Mouse (Mus musculus): ENCODE data around the gene Vps26a. TPM values are rescaled to one million over a fixed set of nuclear protein-coding genes. Genes with fewer than 3 reads are reported as not detected.
A peak's percentile ranks its signal among the peaks of the same experiment; 100 is the strongest.
"Not testable (repeated sequence)": the region's sequence is repeated elsewhere in the genome, so short reads cannot be mapped to it uniquely, and the experiment has no call there.

Gene Vps26a
- polyA plus RNA-seq, 1 experiment from 2014 or later = 107 TPM

- WGBS = 77% methylated on average over 7 of the region's 7 CpGs
- DNase-seq (ENCODE audit: low spot score, missing footprints) = no peak
- H3K9ac ChIP-seq (ENCODE audit: low read length) = no peak overlapping the region
- no peaks in the 10 kb centered on the region for H3K36me3 ChIP-seq (ENCODE audit: control insufficient read depth, insufficient read depth, low read length)
- no peak overlapping the region for H3K4me2 ChIP-seq
- no peak overlapping the region for H3K27ac ChIP-seq (ENCODE audit: low read depth, low read length)
- H3K4me3 ChIP-seq (ENCODE audit: low read depth, low read length) = no peak overlapping the region
- H3K27me3 ChIP-seq (ENCODE audit: control insufficient read depth, insufficient read depth, low read length) = no peaks in the 10 kb centered on the region
- no peaks in the 10 kb centered on the region for H3K4me1 ChIP-seq (ENCODE audit: control insufficient read depth, insufficient read depth, low read length)
- H3K9me3 ChIP-seq (ENCODE audit: control insufficient read depth, low read length) = no peaks in the 10 kb centered on the region
- ATAC-seq (ENCODE audit: low FRiP score) = no peak
Measured at GRCm38 (mm10) chr10:62481108-62481852, 5.3 kb downstream of the Vps26a start.

GRCm38 (mm10) chr10:62476980-62477379 is 9.6 kb downstream of the Vps26a start:
- ATAC-seq (ENCODE audit: low FRiP score) = no peak
- 85% methylated on average over 2 of the region's 2 CpGs for WGBS
- H3K4me1 ChIP-seq (ENCODE audit: control insufficient read depth, insufficient read depth, low read length) = no peaks in the 10 kb centered on the region

GRCm38 (mm10) chr10:62474944-62475343 is 11.7 kb downstream of the Vps26a start:
- Histone ChIP-seq H3K4me3 (ENCODE audit: low read depth, low read length) (no peak overlapping the region), H3K27me3 (ENCODE audit: control insufficient read depth, insufficient read depth, low read length) (no peaks in the 10 kb centered on the region), H3K9me3 (ENCODE audit: control insufficient read depth, low read length) (no peaks in the 10 kb centered on the region), H3K36me3 (ENCODE audit: control insufficient read depth, insufficient read depth, low read length) (no peaks in the 10 kb centered on the region), H3K9ac (ENCODE audit: low read length) (no peak overlapping the region), H3K4me1 (ENCODE audit: control insufficient read depth, insufficient read depth, low read length) (no peaks in the 10 kb centered on the region), H3K4me2 (no peak overlapping the region), H3K27ac (ENCODE audit: low read depth, low read length) (no peak overlapping the region)
- no peak for ATAC-seq (ENCODE audit: low FRiP score)
- DNase-seq (ENCODE audit: low spot score, missing footprints) = no peak
- 90% methylated on average over 10 of the region's 10 CpGs for WGBS

More at GRCm38 (mm10) chr10:62476980-62477379, 9.6 kb downstream of the Vps26a start:
- DNase-seq (ENCODE audit: low spot score, missing footprints) = no peak
- H3K4me2 ChIP-seq = no peak overlapping the region
- no peak overlapping the region for H3K9ac ChIP-seq (ENCODE audit: low read length)
- H3K4me3 ChIP-seq (ENCODE audit: low read depth, low read length) = no peak overlapping the region
- H3K9me3 ChIP-seq (ENCODE audit: control insufficient read depth, low read length) = no peaks in the 10 kb centered on the region
- H3K36me3 ChIP-seq (ENCODE audit: control insufficient read depth, insufficient read depth, low read length) = no peaks in the 10 kb centered on the region
- H3K27me3 ChIP-seq (ENCODE audit: control insufficient read depth, insufficient read depth, low read length) = no peaks in the 10 kb centered on the region
- no peak overlapping the region for H3K27ac ChIP-seq (ENCODE audit: low read depth, low read length)

DNA sequence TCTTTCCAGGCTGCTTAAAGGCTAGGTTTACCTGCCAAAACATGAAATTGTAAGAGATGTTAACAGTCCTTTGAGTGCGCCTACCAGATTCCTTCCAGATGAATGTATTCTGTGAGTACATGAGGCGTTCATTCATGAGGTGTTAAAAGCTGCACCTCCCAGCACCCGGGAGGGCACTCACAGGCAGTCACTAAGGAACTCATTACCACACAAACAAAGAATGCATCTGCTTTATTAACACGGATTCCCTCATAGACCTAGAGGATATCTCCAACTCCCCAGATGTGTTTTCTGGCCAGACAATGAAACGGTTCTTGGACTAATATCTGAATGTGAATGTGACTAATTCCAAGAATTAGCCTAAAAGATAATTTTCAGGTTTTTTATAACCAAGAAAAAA is 15.5 kb downstream of the Vps26a start:
- no peaks in the 10 kb centered on the region for H3K9me3 ChIP-seq (ENCODE audit: control insufficient read depth, low read length)
- H3K36me3 ChIP-seq (ENCODE audit: control insufficient read depth, insufficient read depth, low read length) = no peaks in the 10 kb centered on the region
- no peaks in the 10 kb centered on the region for H3K4me1 ChIP-seq (ENCODE audit: control insufficient read depth, insufficient read depth, low read length)
- H3K4me3 ChIP-seq (ENCODE audit: low read depth, low read length) = no peak overlapping the region
- H3K27ac ChIP-seq (ENCODE audit: low read depth, low read length) = no peak overlapping the region
- no peaks in the 10 kb centered on the region for H3K27me3 ChIP-seq (ENCODE audit: control insufficient read depth, insufficient read depth, low read length)
- no peak overlapping the region for H3K4me2 ChIP-seq
- ATAC-seq (ENCODE audit: low FRiP score) (no peak), DNase-seq (ENCODE audit: low spot score, missing footprints) (no peak)
- 71% methylated on average over 5 of the region's 5 CpGs for WGBS
- H3K9ac ChIP-seq (ENCODE audit: low read length) = no peak overlapping the region

DNA sequence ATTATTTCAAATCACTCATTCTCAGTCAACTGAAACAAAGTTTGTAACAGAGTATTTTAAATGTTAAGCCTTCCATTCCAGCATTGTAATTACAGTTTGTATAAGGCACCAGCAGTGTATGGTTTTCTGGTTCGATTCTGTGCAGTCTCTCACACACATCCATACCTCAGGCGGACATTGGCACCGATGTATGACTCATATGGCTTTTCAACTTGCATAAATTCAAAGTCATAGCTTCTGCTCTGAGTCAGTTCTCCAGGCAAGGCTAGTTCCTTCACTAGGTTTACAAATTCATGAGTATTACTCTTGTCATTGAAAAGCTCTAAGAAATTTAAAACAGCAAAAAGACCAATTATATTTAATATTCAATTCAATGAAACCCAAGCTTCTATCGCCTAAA is 16.9 kb downstream of the Vps26a start:
- WGBS = 94% methylated on average over 4 of the region's 4 CpGs
- ATAC-seq (ENCODE audit: low FRiP score) = no peak

DNA sequence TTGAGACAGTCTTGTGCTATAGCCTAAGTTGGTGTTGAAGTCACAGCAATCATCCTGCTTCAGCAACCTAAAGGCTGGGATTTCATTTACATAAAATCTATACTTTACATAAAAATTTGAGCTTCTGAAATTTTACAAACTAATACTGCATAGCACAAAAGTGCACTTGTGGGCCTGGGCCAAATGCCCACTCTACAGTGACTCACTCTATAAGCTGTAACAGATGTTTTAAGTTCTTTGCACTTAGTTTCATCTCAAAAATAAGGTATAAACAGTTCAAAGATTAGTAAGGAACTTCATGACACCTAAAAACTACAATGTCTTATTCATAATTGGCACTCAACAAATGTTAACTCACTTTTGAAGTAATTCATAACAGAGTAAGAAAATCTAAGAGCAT is 25.3 kb downstream of the Vps26a start:
- no peak overlapping the region for H3K9ac ChIP-seq (ENCODE audit: low read length)
- H3K4me3 ChIP-seq (ENCODE audit: low read depth, low read length) = no peak overlapping the region
- H3K27ac ChIP-seq (ENCODE audit: low read depth, low read length) = no peak overlapping the region
- no peaks in the 10 kb centered on the region for H3K9me3 ChIP-seq (ENCODE audit: control insufficient read depth, low read length)
- DNase-seq (ENCODE audit: low spot score, missing footprints) (no peak), ATAC-seq (ENCODE audit: low FRiP score) (no peak)
- no peak overlapping the region for H3K4me2 ChIP-seq
- H3K4me1 ChIP-seq (ENCODE audit: control insufficient read depth, insufficient read depth, low read length) = no peaks in the 10 kb centered on the region
- H3K27me3 ChIP-seq (ENCODE audit: control insufficient read depth, insufficient read depth, low read length) = no peaks in the 10 kb centered on the region
- no peaks in the 10 kb centered on the region; the same call in 1 of the 2 replicates for H3K36me3 ChIP-seq (ENCODE audit: control insufficient read depth, insufficient read depth, low read length)

More for the DNA sequence above, 16.9 kb downstream of the Vps26a start:
- H3K27ac ChIP-seq (ENCODE audit: low read depth, low read length) = no peak overlapping the region
- H3K36me3 ChIP-seq (ENCODE audit: control insufficient read depth, insufficient read depth, low read length) = no peaks in the 10 kb centered on the region
- DNase-seq (ENCODE audit: low spot score, missing footprints) = no peak
- H3K4me3 ChIP-seq (ENCODE audit: low read depth, low read length) = no peak overlapping the region
- H3K9ac ChIP-seq (ENCODE audit: low read length) = no peak overlapping the region
- no peaks in the 10 kb centered on the region for H3K27me3 ChIP-seq (ENCODE audit: control insufficient read depth, insufficient read depth, low read length)
- no peak overlapping the region for H3K4me2 ChIP-seq
- no peaks in the 10 kb centered on the region for H3K9me3 ChIP-seq (ENCODE audit: control insufficient read depth, low read length)
- H3K4me1 ChIP-seq (ENCODE audit: control insufficient read depth, insufficient read depth, low read length) = no peaks in the 10 kb centered on the region

DNA sequence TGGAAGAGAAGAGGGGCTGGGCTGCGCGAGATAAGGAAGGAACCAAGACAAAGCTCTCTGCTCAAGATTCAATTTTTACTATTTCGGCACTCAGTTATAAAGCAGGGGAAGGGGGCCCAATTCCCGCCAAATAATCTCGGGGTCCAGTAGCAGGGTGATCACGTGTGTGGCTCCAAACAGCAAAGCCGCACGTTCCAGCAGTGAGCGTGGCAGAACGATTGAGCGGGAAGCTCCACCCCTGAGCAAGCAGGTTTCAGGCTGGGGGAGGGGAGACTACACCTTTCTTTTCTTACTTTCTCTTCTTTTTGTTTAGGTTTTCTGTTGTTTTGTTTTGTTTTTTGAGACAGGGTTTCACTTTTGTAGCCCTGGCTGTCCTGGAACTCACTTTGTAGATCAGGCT is 34.6 kb downstream of the Vps26a start:
- WGBS = 80% methylated on average over 11 of the region's 11 CpGs
- ATAC-seq (ENCODE audit: low FRiP score); H3K27me3 ChIP-seq (ENCODE audit: control insufficient read depth, insufficient read depth, low read length): not testable (repeated sequence)

DNA sequence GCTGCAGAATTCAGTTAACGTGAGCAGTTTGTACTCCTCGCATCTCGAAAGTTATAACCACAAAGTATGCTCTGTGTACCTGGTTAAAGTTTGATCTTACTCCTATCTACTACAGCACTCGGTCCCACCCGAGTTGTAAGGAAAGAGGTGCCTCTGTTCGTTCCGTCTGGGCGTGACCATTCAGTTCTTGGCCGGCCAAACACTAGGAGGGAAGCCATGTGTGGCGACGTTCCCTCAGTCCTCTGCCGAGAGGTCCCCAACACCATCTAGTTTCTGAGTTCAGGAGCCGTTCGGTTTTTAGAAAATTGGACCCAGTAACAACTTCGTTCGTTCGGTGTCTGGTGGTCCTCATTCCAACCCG is 36.3 kb downstream of the Vps26a start:
- H3K9ac ChIP-seq (ENCODE audit: low read length) = peak overlapping the region; percentile 97
- H3K4me1 ChIP-seq (ENCODE audit: control insufficient read depth, insufficient read depth, low read length) = peaks cover 10% of the 10 kb centered on the region
- H3K27me3 ChIP-seq (ENCODE audit: control insufficient read depth, insufficient read depth, low read length) = no peaks in the 10 kb centered on the region
- ATAC-seq (ENCODE audit: low FRiP score) (no peak; the same call in 1 of the 2 replicates), DNase-seq (ENCODE audit: low spot score, missing footprints) (no peak)
- peak overlapping the region; percentile 61 for H3K4me2 ChIP-seq
- H3K36me3 ChIP-seq (ENCODE audit: control insufficient read depth, insufficient read depth, low read length) = peaks cover 5% of the 10 kb centered on the region
- WGBS = 36% methylated on average over 18 of the region's 18 CpGs
- H3K4me3 ChIP-seq (ENCODE audit: low read depth, low read length) = peak overlapping the region; percentile 99
- H3K9me3 ChIP-seq (ENCODE audit: control insufficient read depth, low read length) = no peaks in the 10 kb centered on the region
- no peak overlapping the region for H3K27ac ChIP-seq (ENCODE audit: low read depth, low read length)

More for the DNA sequence above, 34.6 kb downstream of the Vps26a start:
- not testable (repeated sequence) for H3K36me3 ChIP-seq (ENCODE audit: control insufficient read depth, insufficient read depth, low read length); H3K4me3 ChIP-seq (ENCODE audit: low read depth, low read length); H3K9me3 ChIP-seq (ENCODE audit: control insufficient read depth, low read length); H3K4me1 ChIP-seq (ENCODE audit: control insufficient read depth, insufficient read depth, low read length); H3K9ac ChIP-seq (ENCODE audit: low read length); H3K4me2 ChIP-seq; H3K27ac ChIP-seq (ENCODE audit: low read depth, low read length); DNase-seq (ENCODE audit: low spot score, missing footprints)

DNA sequence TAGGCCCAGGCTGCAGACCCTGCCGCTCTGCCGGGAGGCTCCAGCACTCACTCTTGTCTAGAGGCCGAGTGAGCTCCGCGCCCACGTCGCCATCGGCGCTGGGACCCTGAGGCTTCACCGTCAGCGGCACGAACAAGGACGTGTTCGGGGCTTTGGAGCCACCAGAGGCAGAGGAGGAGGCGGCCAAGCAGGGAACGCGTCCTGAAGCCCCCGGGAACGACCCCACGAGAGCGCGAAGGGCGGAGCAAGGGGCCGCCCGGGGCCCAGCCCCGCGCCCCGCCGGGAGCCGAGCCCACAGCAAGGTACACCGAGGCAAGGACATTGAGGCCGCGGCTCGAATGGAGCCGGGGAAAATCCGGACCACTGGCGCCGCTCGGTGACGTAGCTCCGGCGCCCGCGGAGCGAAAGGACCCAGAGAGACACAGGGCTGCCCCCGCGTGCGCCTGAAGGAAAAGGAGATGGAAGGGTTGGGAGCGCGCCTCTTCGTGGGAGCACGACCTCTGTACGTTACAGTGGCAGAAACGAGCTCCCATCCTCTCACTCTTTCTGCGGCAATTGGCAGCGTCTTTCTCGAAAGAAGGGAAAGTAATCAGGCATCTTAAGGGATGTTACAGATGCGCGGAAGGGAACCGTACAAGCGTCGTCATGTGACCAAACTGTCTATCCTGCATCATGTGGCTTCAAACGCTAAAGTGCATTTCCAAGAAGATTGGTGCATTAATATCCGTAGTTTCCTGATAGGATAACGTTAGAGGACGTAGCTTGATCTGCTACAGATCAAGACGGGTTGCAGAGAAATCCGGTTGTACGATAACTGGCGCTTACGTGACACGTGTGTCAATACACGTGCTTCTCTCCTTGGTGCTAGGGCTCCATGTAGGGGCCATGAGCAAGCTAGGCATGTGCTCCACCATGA is 37.0 kb downstream of the Vps26a start, which contains the start of the genes 4930507D05Rik and Supv3l1:
4930507D05Rik (plus strand) TSS at position 126 of the 916 bp plus-strand sequence.
Supv3l1 (minus strand) TSS at position 375 of the 916 bp plus-strand sequence.
- ATAC-seq (ENCODE audit: low FRiP score) (peak; percentile 90), DNase-seq (ENCODE audit: low spot score, missing footprints) (peak; percentile 99)
- no peaks in the 10 kb centered on the region for H3K9me3 ChIP-seq (ENCODE audit: control insufficient read depth, low read length)
- peak within 1 kb of the TSS; percentile 61 for H3K4me2 ChIP-seq
- peak within 1 kb of the TSS; percentile 67 for H3K27ac ChIP-seq (ENCODE audit: low read depth, low read length)
- peaks cover 10% of the 10 kb centered on the region for H3K4me1 ChIP-seq (ENCODE audit: control insufficient read depth, insufficient read depth, low read length)
- H3K9ac ChIP-seq (ENCODE audit: low read length) = peak within 1 kb of the TSS; percentile 97
- peak within 1 kb of the TSS; percentile 99 for H3K4me3 ChIP-seq (ENCODE audit: low read depth, low read length)
- no peaks in the 10 kb centered on the region for H3K27me3 ChIP-seq (ENCODE audit: control insufficient read depth, insufficient read depth, low read length)
- under 1% methylated on average over 73 of the region's 73 CpGs for WGBS
- H3K36me3 ChIP-seq (ENCODE audit: control insufficient read depth, insufficient read depth, low read length) = peaks cover 7% of the 10 kb centered on the region

Measured in midbrain, embryonic 11.5 days (tissue).